Mouse (Mus musculus): Measurements from ENCODE around the gene Zfp74. TPM values are rescaled to one million over a fixed set of nuclear protein-coding genes. Genes with fewer than 3 reads are reported as not detected.

Gene Zfp74
- total RNA-seq, 1 experiment from 2014 or later, result 10.4 TPM

GRCm38 (mm10) chr7:29880916-29881315 is 73.0 kb downstream of the Zfp74 start:
- ATAC-seq (replicated peaks; ENCODE audit: low read depth, poor library complexity, severe bottlenecking), result no peak

Other genes with a start within 250 kb of the Zfp74 start
- not detected in 2 replicates for gene Catsperg2, start 227.1 kb downstream of the Zfp74 start, total RNA-seq (2017)
- 22.0 and 26.1 TPM in 2 replicates for gene Zfp84, start 185.5 kb downstream of the Zfp74 start, total RNA-seq (2017)
- gene Zfp30, start 170.1 kb downstream of the Zfp74 start, total RNA-seq (2017), result 2.4 TPM in 1 of 2 replicates, not detected in the other
- 7.8 and 13.8 TPM in 2 replicates for gene Zfp790, start 138.0 kb downstream of the Zfp74 start, total RNA-seq (2017)
- gene Zfp940, start 100.4 kb downstream of the Zfp74 start, total RNA-seq (2017), result 5.4 and 8.4 TPM in 2 replicates
- gene Zfp420, start 94.1 kb downstream of the Zfp74 start, total RNA-seq (2017), result 4.0 and 4.2 TPM in 2 replicates
- gene Zfp27, start 47.5 kb downstream of the Zfp74 start, total RNA-seq (2017), result 11.6 and 14.1 TPM in 2 replicates
- gene Zfp383, start 45.9 kb downstream of the Zfp74 start, total RNA-seq (2017), result 1.2 and 3.8 TPM in 2 replicates
- 18.3 and 27.2 TPM in 2 replicates for gene Zfp568, start 29.9 kb upstream of the Zfp74 start, total RNA-seq (2017)
- 0.82 and 2.9 TPM in 2 replicates for gene Zfp14, start 97.3 kb upstream of the Zfp74 start, total RNA-seq (2017)
- gene Zfp82, start 118.8 kb upstream of the Zfp74 start, total RNA-seq (2017), result 3.1 and 6.7 TPM in 2 replicates
- 0.10 TPM in 1 of 2 replicates, not detected in the other for gene Gm26920, start 136.3 kb upstream of the Zfp74 start, total RNA-seq (2017)
- 5.0 and 6.2 TPM in 2 replicates for gene Zfp566, start 136.4 kb upstream of the Zfp74 start, total RNA-seq (2017)
- 33.5 and 37.5 TPM in 2 replicates for gene Zfp260, start 140.7 kb upstream of the Zfp74 start, total RNA-seq (2017)
- gene Zfp382, start 167.9 kb upstream of the Zfp74 start, total RNA-seq (2017), result 5.1 and 6.8 TPM in 2 replicates
- gene Zfp146, start 215.7 kb upstream of the Zfp74 start, total RNA-seq (2017), result 113 and 122 TPM in 2 replicates
- gene Cox7a1, start 230.1 kb upstream of the Zfp74 start, total RNA-seq (2017), result not detected in 2 replicates
- 116 and 136 TPM in 2 replicates for gene Capns1, start 244.7 kb upstream of the Zfp74 start, total RNA-seq (2017)

Measured in common myeloid progenitor, adult 5-6 weeks (primary cell).